Mouse (Mus musculus): Measurements from ENCODE around the gene Fam69b.

The Fam69b gene

GRCm38 (mm10) chr2:26598462-26598861 lies 29.8 kb upstream of the Fam69b start:
- no peak for DNase-seq (ENCODE audit: low spot score)

DNA sequence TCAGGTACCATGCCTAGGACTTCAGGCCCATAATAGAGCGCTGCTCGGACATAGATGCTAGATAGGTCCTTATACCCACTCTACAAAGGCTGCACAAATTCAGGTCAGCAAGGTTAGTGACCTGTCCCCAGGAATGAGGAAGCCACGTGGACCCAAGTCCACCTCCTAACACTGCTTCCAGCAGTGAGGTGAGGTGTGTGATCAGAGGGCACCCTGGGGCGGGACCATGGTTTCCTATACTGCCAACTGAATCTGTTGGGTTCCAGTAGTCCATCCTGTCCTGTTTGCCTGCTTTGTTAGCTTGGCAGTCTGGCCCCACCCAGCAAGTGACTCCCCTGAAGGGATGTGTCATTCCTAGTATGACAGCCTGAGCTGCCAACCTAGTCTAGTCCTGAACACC lies 28.3 kb upstream of the Fam69b start:
- no peak for DNase-seq (ENCODE audit: low spot score)

GRCm38 (mm10) chr2:26600664-26601063 lies 27.6 kb upstream of the Fam69b start:
- no peak for DNase-seq (ENCODE audit: low spot score)

GRCm38 (mm10) chr2:26601595-26601994 lies 26.7 kb upstream of the Fam69b start:
- DNase-seq (ENCODE audit: low spot score), result no peak

DNA sequence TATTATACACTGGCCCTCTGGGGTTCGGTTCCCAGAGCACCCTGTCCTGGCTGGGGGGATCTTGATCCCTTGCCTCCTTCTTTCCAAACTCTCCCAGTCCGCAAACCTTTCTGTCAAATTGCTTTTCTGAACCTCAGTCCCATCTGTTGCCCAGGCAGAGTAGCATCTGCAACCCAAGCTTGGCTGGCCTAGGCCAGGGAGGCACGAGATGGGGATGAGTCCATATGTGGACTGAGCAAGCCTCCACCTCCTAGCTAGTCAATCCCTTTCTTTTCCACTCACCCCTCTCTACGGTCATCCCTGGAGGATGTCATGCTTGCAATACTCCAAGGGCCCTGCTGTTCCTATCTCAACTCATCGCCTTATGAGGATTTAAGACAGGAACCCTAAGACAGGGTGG lies 25.6 kb upstream of the Fam69b start:
- DNase-seq (ENCODE audit: low spot score), result no peak

GRCm38 (mm10) chr2:26603159-26603558 lies 25.1 kb upstream of the Fam69b start:
- DNase-seq (ENCODE audit: low spot score), result no peak

- peak; percentile 38 for DNase-seq (ENCODE audit: low spot score)
Observed at GRCm38 (mm10) chr2:26603720-26604671, 24.3 kb upstream of the Fam69b start, which contains the start of gene Agpat2. Agpat2 (minus strand) TSS chr2:26604417.

GRCm38 (mm10) chr2:26605331-26605730 lies 22.9 kb upstream of the Fam69b start:
- no peak for DNase-seq (ENCODE audit: low spot score)

DNA sequence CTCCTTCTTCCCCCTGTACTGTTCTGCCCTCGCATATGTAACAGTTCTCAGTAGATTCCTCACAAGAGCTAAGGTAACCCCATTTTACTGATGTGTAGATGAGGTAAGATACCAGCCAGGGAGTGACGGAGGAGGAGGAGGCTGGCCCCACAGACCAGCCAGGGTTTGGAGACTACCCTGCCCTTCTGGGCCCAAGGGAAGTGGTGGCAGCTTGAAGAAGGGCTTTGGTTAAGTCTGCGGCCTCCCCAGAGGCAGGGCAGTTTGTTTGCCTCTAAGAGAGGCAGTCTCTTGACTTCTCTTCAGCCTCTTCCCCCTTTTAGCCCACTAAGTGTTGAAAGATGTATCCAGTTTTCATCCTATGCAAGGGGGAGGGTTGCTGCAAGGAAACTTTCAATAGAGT lies 21.7 kb upstream of the Fam69b start:
- no peak for DNase-seq (ENCODE audit: low spot score)

DNA sequence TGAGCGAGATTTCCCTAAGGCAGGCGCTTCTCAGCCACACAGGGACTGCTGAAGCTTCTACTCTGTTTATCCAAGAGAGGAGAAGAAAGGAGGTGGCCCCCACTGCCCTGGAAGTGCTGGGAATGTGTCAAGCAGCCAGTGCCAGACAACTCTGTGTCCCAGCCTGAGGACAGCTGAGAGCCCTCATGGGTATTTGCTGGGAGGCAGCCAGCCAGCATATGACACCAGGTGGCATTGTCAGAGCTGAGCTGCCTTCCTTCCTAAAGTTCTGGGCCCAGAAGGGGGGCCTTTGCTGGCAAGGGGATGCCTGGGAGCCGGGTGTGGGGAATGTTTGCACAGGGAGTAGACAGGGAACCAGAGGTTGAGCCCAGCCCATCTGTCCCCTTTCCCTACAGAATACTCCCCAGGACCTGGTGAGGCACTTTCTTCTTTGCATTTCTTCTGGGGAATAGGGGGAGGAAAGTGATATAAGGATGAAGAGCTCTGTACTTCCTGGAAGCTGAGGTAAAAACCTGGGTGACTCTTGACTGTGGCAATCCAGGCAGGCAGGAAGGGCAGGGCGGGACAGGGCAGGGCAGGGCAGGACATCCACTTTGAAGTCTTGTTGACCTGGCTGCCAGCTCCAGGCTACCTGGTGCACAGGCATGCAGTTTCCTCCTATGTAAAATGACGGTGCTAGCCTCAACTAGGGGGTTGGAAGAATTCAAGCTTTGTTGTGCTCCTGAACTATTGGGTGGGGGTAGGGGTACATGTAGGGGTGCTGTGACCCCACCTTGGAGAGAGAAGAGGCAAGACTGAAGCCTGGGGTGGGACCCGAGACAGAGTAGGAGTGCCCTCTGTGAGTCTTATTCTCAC lies 21.0 kb upstream of the Fam69b start:
- DNase-seq (ENCODE audit: low spot score), result no peak

DNA sequence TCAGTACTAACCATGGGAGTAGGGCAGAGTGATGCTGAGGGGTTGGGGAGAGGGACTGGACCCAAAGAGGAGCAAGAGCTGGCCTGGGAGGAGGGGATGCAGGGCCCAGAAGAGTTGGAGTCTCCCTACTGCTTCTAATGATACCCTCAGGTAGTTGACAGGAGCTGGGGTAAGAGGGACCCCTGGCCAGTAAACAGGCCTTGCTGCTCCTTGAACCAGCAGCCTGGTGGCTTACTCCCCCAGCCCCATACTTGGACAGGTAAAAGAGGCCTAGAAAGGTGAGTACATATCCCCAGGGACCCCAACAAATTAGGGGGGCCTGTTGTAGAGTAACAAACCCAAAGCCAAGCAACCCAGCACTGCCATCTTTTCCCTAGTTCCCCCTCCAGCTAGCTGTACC lies 19.5 kb upstream of the Fam69b start:
- DNase-seq (ENCODE audit: low spot score), result no peak

DNA sequence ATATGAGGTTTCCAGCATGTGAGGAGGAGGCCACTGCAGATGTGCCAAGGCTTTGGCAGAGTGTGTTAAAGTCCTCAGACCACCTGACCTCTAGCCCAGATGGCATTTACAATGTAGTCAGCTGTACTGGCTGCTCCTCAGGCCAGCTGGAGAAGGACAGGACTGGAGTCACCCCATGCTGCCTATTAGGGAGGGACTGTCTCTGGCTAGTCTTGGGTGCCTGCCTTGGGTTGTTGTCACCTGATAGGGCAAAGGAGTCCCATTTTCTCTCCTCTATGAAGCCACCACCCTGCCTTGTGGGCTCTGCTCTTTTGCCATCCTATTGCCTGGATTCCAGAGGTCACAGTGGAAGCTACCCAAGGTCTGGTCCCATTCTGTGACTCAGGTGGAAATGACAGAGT lies 19.0 kb upstream of the Fam69b start:
- DNase-seq (ENCODE audit: low spot score), result no peak

DNA sequence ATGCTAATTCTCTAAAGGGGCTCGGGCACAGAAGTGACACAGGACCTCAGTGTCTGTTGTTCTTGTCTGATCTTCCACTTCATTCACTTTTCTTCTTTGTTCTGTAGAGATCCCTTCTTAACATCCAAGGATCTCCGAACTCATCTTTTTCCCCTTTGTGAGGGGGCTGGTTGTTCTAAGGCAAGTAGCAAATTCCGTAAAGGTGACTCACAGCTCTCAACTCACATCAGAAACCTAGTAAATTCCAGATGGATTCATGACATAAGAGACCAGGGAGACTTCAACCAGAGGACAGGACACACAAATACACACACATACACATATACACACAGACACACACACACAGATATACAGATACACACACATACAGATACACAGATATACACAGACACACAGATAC lies 17.7 kb upstream of the Fam69b start:
- DNase-seq (ENCODE audit: low spot score), result no peak

- no peak for DNase-seq (ENCODE audit: low spot score)
Observed at GRCm38 (mm10) chr2:26611054-26611453, 17.2 kb upstream of the Fam69b start.

DNA sequence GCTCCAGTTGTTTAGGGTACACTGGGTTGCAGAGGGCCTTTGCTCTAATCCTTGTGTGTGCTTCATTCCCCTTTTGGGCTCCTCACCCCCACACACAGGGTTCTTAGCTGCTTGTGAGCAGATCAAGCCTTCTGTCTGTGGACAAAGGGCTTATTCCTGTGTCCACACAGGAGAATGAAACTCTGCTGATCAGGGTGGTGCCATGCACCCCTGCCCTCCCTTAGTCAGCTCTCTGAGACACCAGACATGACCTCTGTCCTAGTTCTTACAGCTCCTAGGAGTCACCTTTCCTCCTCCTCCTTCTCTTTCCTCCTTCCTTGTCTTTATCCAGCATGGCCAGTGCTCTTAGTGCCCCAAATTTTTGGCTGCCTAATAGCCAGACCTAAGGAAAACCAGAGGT lies 16.4 kb upstream of the Fam69b start:
- no peak for DNase-seq (ENCODE audit: low spot score)

DNA sequence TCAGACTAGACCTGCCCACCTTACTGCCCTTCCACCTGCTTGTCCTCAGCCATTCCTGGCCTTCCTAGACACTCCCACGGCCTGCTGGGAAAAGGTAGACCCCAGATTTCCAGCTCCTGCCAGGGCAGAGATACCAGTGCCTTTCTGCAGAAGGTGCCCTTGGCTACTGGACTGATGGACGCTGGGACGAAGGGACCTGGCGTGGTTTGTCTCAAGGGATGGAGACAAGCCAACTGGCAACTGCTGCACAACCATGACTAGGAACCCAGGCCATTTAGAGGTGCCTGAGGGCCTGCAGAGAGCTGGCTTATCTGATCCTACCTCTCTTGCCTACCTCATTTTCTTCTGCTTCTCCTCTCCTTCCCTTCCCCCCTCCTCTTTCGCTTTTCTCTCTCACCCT lies 13.4 kb upstream of the Fam69b start:
- DNase-seq (ENCODE audit: low spot score), result no peak

GRCm38 (mm10) chr2:26615459-26616124 lies 12.7 kb upstream of the Fam69b start:
- DNase-seq (ENCODE audit: low spot score), result no peak

GRCm38 (mm10) chr2:26617331-26617730 lies 10.9 kb upstream of the Fam69b start:
- no peak for DNase-seq (ENCODE audit: low spot score)

GRCm38 (mm10) chr2:26617928-26618327 lies 10.3 kb upstream of the Fam69b start:
- DNase-seq (ENCODE audit: low spot score), result no peak

DNA sequence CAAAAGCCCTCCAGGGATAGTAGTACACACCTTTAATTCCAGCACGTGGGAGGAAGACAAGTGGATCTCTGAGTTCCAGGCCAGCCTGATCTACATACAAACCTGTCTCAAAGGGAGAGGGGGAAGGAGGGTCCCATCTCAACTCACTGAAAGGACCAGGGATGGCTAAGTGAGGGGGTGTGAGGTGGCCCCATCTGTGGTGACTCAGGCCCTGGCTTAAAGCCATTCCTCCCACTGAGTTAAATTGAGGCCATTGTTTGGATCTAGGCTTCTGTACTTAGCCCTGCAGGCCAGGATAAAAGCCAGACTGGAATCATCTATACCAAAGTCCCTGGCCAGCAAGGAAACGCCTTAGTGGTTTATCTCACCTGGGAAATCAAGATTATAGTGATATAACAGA lies 7.0 kb upstream of the Fam69b start:
- DNase-seq (ENCODE audit: low spot score), result no peak

DNA sequence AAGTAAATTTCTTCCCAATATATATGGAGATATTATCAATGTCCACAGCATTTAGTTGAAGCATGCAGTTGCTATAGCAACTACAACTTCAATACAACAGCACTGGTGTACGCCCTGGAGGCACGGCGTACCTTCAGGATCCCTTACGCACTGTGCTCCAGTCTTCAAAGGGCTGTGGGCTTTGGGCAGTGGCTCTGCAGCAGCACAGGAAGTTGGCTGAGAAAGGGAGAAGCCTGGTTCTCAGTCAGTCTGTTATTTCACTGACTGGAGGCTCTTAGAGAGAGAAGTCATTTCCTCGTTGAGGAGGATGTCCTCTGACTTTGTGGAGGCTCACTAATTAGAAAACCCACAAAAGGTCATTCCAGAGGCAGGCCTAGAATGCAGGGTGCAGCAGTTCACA lies 5.3 kb upstream of the Fam69b start:
- no peak for DNase-seq (ENCODE audit: low spot score)

GRCm38 (mm10) chr2:26625419-26625818 lies 2.8 kb upstream of the Fam69b start:
- no peak for DNase-seq (ENCODE audit: low spot score)
